Mouse (Mus musculus): ENCODE results near the gene Gpt2. TPM values are rescaled to one million over a fixed set of nuclear protein-coding genes. Genes with fewer than 3 reads are reported as not detected.

Gene Gpt2
- polyA plus RNA-seq, 1 experiment from 2014 or later = 4.7 TPM

DNA sequence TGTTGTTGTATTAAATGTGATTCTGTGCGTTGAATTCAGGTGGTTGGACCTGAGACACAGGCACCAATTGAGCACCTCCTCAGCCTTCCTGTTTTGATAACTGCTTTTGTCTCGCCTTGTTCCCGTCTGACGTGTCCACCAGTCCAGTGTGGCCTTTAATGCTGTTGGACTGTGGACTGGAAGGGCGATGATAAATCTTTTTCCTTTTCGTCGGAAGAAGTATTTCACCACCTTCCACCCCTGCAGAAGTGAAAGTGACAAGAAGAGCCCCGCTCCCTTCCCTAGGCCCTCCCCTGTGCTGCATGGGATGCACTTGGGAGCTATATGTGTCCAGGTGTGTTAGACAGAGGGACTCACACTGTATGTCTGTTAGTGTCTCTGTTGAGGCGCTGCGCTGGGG lies 8.1 kb downstream of the Gpt2 start:
- H3K79me2 ChIP-seq (ENCODE audit: inconsistent target) = no peaks in the 10 kb centered on the region
- H3K36me3 ChIP-seq (ENCODE audit: inconsistent target) = no peaks in the 10 kb centered on the region
- H3K27ac ChIP-seq = no peak overlapping the region
- no peak overlapping the region for H3K4me3 ChIP-seq (ENCODE audit: inconsistent target)
- WGBS (ENCODE audit: missing documents) = 69% methylated on average over 10 of the region's 10 CpGs

DNA sequence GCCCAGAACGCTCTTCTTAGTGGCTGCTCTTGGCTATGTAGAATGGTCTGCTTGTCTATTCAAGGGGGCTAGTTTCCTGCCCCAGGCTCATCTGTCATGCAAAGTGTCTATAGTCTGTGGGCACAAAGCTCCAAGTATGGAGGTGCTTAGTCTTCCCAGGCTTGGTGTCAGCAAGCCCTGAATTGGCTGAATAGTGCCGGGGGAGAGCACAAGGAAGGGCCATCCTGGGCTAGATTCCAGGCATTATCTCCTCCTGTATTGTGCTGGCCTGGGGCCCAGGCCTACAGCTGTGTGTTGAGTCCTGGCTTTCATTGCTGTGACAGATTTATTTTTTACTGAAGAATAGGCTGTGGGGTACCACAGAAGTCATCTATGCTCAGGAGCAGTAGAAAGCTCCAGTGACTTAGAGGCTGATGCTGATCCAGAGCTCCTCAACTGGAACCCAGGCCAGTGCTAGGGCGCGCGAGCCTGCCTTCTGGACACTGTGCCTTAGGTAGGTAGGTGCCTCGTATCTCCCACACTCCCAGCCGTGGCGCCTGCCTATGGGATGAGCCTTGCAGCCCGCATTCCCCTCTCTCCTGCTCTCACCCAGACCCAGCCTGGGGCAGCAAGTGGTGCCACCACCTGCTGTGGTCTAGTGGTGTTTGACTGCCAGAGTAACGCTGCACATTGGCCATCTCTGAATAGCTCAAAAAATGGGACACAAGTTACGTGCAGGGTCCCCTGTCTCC lies 8.7 kb downstream of the Gpt2 start:
- Histone ChIP-seq H3K4me3 (ENCODE audit: inconsistent target) (no peak overlapping the region), H3K36me3 (ENCODE audit: inconsistent target) (no peaks in the 10 kb centered on the region), H3K27ac (no peak overlapping the region), H3K79me2 (ENCODE audit: inconsistent target) (no peaks in the 10 kb centered on the region)
- 97% methylated on average over 11 of the region's 11 CpGs for WGBS (ENCODE audit: missing documents)

DNA sequence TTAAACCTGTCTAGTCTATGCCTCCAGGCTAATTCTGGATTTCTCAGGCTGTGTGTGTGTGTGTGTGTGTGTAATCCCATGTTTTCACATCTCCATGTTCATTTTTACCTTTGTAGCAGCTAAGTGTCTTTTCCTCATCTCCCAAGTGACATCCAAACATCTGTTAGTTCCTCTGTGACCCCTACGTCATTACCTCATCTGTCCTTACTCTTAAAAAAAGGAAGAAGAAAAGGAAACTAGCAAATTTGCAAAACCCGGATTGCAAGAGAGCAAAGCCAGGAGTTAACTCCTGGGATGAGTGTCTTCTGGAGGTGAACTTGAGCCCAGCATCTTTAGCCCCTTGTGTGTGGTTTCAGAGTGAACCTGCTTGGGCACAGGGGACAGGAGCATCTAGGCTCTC lies 10.0 kb downstream of the Gpt2 start:
- Histone ChIP-seq H3K36me3 (ENCODE audit: inconsistent target) (no peaks in the 10 kb centered on the region), H3K27ac (0 out of 2 replicates have a peak overlapping the region, but pooled peaks have one; percentile 24), H3K79me2 (ENCODE audit: inconsistent target) (no peaks in the 10 kb centered on the region), H3K4me3 (ENCODE audit: inconsistent target) (no peak overlapping the region)
- WGBS (ENCODE audit: missing documents) = 11% methylated on average over 2 of the region's 2 CpGs

DNA sequence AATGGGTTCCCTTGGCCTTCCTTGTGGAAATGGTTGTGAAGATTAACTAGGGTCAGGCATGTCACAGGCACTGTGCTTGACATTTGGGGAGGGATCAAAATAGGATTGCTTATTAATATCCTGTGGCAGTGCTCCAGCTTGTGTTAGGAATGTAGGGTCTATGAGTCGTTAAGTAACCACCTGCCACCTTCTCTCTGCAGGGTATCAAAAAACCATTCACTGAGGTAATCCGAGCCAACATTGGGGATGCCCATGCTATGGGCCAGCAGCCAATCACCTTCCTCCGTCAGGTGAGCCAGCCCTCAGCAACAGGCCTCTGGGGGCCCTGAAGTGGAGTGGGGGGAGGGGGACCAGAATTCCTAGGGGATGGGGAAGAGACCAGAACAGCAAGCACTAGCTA lies 10.7 kb downstream of the Gpt2 start:
- 96% methylated on average over 3 of the region's 3 CpGs for WGBS (ENCODE audit: missing documents)
- Histone ChIP-seq H3K79me2 (ENCODE audit: inconsistent target) (no peaks in the 10 kb centered on the region), H3K36me3 (ENCODE audit: inconsistent target) (no peaks in the 10 kb centered on the region), H3K27ac (no peak overlapping the region), H3K4me3 (ENCODE audit: inconsistent target) (no peak overlapping the region)

DNA sequence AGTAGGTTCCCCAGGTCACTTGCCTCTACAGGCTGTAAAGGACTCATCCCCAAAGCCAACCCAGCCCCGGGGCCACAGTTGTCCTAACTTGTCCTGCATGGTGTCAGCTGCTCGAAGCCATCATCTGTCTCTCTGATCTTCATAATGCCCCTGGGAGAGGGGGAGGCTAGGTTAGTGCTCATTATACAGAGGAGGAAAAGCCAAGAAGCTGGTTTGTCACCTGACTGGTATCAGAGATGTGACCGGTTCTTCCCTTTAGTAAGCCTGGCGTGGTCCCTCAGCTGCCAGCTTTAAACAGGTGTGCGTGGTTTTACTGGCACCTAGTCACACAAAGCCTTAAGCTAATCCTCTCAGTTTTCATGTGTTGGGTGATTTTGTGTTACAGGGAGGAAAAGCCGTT lies 12.3 kb downstream of the Gpt2 start:
- Histone ChIP-seq H3K27ac (no peak overlapping the region), H3K79me2 (ENCODE audit: inconsistent target) (no peaks in the 10 kb centered on the region), H3K4me3 (ENCODE audit: inconsistent target) (no peak overlapping the region), H3K36me3 (ENCODE audit: inconsistent target) (no peaks in the 10 kb centered on the region)
- WGBS (ENCODE audit: missing documents) = 95% methylated on average over 6 of the region's 6 CpGs

DNA sequence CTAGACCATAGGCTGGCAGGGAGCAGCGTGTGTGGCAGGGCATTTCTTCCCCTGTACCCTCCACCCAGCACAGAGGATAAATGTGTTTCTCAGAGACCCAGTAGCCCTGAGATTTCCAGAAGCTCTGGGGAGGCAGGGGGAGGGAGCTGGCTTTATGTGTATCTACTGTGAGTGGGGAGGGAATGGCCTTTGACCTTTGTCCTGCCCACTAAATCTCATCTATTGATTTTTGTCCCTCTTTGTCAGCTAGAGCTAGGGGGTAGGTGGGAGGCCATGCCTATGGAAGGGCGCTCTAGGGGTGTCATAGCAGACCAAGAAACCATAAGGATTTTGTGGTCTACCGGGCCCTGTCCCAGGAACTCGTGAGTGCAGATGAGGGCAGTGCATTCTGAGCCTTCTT lies 14.2 kb downstream of the Gpt2 start:
- Histone ChIP-seq H3K36me3 (ENCODE audit: inconsistent target) (no peaks in the 10 kb centered on the region), H3K4me3 (ENCODE audit: inconsistent target) (no peak overlapping the region), H3K27ac (no peak overlapping the region), H3K79me2 (ENCODE audit: inconsistent target) (no peaks in the 10 kb centered on the region)
- WGBS (ENCODE audit: missing documents) = 94% methylated on average over 4 of the region's 4 CpGs

DNA sequence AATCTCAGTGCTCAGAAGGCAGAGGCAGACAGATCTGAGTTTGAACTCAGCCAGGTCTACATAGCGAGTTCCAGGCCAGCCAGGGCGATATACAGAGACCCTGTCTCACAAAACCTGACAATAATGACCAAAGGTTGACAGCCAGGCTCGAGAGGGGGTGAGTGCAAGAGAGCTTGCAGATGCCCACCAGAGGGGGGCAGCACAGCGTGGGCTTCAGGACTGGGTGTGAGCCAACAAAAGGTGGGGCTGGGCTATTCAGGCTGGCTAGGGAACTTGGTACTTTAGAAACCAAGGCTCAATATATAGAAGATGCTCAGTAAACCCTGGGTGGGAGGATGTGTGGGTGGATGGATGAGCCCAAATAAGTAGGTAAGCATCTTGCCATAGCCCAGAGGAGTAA lies 16.3 kb downstream of the Gpt2 start:
- H3K36me3 ChIP-seq (ENCODE audit: inconsistent target) = no peaks in the 10 kb centered on the region
- no peak overlapping the region for H3K27ac ChIP-seq
- 88% methylated on average over 4 of the region's 4 CpGs for WGBS (ENCODE audit: missing documents)

DNA sequence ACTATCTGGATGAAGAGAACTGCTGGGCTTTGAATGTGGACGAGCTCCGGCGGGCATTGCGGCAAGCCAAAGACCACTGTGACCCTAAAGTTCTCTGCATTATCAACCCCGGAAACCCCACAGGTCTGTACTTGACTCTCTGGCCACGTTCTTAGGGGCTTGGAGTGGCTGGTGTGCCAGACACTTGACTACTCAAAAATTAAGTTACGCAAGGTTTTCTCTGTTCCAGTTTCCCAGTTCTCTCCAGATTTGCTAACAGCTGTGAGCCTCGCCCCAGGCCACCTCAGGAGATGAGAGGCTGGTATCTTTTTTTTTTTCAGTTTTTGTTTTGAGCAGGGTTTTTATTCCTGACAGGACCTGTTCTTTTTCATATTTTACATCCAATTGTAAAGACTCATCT lies 19.9 kb downstream of the Gpt2 start:
- 89% methylated on average over 8 of the region's 8 CpGs for WGBS (ENCODE audit: missing documents)
- Histone ChIP-seq H3K36me3 (ENCODE audit: inconsistent target) (no peaks in the 10 kb centered on the region), H3K4me3 (ENCODE audit: inconsistent target) (no peak overlapping the region), H3K79me2 (ENCODE audit: inconsistent target) (no peaks in the 10 kb centered on the region), H3K27ac (no peak overlapping the region)

More for the DNA sequence above, 16.3 kb downstream of the Gpt2 start:
- Histone ChIP-seq H3K4me3 (ENCODE audit: inconsistent target) (no peak overlapping the region), H3K79me2 (ENCODE audit: inconsistent target) (no peaks in the 10 kb centered on the region)

DNA sequence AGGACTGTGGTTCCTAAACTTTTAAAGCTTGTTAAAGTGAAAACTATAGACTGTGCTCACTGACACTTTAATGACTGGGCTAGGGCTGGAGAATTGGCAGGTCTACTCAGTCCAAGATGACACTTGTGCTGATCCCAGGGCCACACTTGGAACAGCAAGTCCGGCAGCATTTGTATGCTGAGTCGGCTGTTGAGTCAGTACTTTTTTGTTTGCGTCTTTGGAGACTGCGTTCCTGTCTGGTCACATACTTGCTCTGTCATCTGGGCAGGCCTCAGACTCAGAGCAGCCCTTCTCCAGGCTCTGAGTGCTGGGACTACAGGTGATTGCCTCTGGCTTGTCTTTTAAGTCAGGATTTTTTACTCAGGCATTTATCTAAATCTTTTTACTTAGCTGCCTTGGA lies 20.9 kb downstream of the Gpt2 start:
- peak overlapping the region; percentile 27 for H3K27ac ChIP-seq
- 67% methylated on average over 4 of the region's 4 CpGs for WGBS (ENCODE audit: missing documents)
- no peak overlapping the region for H3K4me3 ChIP-seq (ENCODE audit: inconsistent target)
- H3K36me3 ChIP-seq (ENCODE audit: inconsistent target) = no peaks in the 10 kb centered on the region
- no peaks in the 10 kb centered on the region for H3K79me2 ChIP-seq (ENCODE audit: inconsistent target)

DNA sequence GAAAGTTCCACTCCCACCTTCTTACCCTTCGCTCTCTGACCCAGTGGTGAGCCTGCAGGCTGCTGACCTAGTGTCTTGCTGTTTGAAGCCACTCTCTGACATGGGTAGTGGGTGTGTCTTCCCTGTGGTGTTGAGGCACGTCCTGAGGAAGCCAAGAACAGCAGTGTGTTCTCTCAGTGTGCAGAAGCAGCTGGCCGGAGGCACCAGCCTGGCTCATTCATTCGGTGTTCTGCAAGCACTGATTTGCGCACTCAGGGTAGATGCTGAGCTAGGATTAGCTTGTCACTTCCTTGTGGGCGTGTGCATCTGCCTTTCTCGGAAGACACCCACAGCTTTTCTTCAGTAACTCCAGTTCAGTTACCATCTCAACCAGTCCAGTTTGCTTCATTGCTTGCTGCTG lies 23.0 kb downstream of the Gpt2 start:
- H3K4me3 ChIP-seq (ENCODE audit: inconsistent target) = no peak overlapping the region
- H3K36me3 ChIP-seq (ENCODE audit: inconsistent target) = no peaks in the 10 kb centered on the region
- 0 out of 2 replicates have a peak overlapping the region, but pooled peaks have one; percentile 1 for H3K27ac ChIP-seq
- 46% methylated on average over 7 of the region's 7 CpGs for WGBS (ENCODE audit: missing documents)
- no peaks in the 10 kb centered on the region for H3K79me2 ChIP-seq (ENCODE audit: inconsistent target)

DNA sequence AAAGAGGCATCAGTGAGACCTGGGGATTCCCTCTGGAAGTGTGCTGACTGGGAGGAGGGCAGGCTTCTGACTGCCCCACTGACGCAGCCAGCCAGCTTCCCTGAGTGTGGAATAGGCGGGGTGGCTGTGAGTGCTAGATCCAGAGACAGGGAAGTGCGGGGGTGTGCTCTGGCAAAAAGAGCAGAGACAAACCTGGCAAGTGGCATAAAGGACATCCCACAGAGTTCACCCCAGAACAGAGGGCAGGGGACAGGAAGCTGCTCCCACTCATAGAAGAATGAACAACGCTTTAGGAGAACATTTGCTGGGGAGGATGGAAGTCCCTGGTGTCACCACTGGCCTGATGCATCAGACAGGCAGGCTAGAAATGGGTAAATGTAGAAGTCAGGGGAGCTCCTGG lies 25.0 kb downstream of the Gpt2 start:
- WGBS (ENCODE audit: missing documents) = 94% methylated on average over 4 of the region's 4 CpGs
- Histone ChIP-seq H3K79me2 (ENCODE audit: inconsistent target) (no peaks in the 10 kb centered on the region), H3K4me3 (ENCODE audit: inconsistent target) (no peak overlapping the region), H3K36me3 (ENCODE audit: inconsistent target) (no peaks in the 10 kb centered on the region), H3K27ac (no peak overlapping the region)

DNA sequence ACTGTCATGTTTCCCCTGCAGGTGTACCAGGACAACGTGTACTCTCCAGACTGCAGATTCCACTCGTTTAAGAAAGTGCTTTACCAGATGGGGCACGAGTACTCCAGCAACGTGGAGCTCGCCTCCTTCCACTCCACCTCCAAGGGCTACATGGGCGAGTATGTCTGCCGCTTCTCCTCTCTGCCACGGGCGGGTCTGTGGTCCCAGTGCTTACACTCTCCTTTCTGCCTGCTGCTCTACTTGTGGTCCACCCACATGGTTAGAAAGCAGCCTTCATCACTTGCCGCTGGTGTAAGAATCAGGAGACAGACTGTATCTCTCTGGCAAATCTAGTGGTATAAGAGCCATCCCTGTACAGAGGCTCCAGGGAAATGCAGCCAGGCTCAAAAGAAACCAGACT lies 25.6 kb downstream of the Gpt2 start:
- H3K36me3 ChIP-seq (ENCODE audit: inconsistent target) = no peaks in the 10 kb centered on the region
- no peak overlapping the region for H3K4me3 ChIP-seq (ENCODE audit: inconsistent target)
- 97% methylated on average over 10 of the region's 10 CpGs for WGBS (ENCODE audit: missing documents)
- H3K27ac ChIP-seq = no peak overlapping the region
- no peaks in the 10 kb centered on the region for H3K79me2 ChIP-seq (ENCODE audit: inconsistent target)

DNA sequence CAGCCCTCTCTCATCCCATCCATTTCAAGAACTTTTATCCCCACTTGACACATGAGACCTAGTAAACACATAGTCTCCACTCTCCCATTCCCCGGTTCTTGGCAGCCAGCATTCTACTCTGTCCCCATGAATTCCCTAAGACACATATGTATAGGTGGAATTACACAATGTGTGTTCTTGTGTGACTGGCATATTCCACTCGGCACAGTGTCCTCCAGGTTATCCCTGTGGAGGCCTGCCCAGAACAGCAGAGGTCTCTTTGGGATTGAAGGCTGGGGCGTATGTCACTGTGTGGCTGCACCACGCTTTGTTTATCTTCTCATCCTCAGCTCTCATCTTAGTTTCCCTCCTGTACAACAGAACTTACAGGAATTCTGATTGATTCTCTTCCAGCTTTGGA lies 28.2 kb downstream of the Gpt2 start:
- no peaks in the 10 kb centered on the region for H3K79me2 ChIP-seq (ENCODE audit: inconsistent target)
- WGBS (ENCODE audit: missing documents) = 90% methylated on average over 4 of the region's 4 CpGs
- H3K36me3 ChIP-seq (ENCODE audit: inconsistent target) = no peaks in the 10 kb centered on the region
- no peak overlapping the region for H3K27ac ChIP-seq
- H3K4me3 ChIP-seq (ENCODE audit: inconsistent target) = no peak overlapping the region

DNA sequence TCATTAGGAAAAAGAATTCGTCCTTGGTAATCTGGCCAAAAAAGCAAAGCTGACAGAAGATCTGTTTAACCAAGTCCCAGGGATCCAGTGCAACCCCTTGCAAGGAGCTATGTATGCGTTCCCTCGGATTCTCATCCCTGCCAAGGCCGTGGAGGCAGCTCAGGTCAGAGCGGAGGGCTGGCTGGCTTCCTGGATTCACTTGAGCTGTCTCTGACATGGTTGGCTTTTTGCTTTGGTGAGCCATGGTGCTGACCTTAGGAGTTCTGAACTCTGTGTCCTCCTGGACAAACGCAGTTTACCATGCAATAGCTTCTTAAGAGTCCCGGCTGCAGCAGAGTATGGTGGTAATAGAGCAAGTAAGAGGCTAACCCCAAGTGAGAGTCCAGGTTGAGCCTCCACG lies 29.0 kb downstream of the Gpt2 start:
- Histone ChIP-seq H3K79me2 (ENCODE audit: inconsistent target) (no peaks in the 10 kb centered on the region), H3K27ac (no peak overlapping the region), H3K4me3 (ENCODE audit: inconsistent target) (no peak overlapping the region), H3K36me3 (ENCODE audit: inconsistent target) (no peaks in the 10 kb centered on the region)
- 93% methylated on average over 8 of the region's 8 CpGs for WGBS (ENCODE audit: missing documents)

DNA sequence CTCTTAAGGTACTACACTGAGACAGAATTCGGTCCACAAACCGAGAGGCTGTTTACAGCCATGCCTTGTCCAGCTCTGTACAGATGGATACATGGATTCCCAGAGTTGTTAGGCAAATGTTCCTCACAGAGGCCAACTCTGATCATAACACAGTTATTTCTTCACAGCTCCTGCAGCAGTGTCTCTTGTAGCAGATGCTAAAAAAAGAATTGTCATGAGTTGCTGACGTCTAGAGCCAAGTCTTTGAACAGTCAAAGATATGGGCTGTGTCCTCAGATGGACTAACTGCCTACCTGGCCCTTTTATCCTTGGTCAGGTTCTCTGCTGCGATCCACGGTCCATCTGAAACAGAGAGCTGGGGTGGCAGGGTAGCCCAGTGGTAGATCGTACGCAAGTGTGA lies 31.7 kb downstream of the Gpt2 start:
- no peak overlapping the region for H3K27ac ChIP-seq
- no peaks in the 10 kb centered on the region for H3K36me3 ChIP-seq (ENCODE audit: inconsistent target)
- WGBS (ENCODE audit: missing documents) = 100% methylated on average over 7 of the region's 7 CpGs
- no peak overlapping the region for H3K4me3 ChIP-seq (ENCODE audit: inconsistent target)
- H3K79me2 ChIP-seq (ENCODE audit: inconsistent target) = no peaks in the 10 kb centered on the region

DNA sequence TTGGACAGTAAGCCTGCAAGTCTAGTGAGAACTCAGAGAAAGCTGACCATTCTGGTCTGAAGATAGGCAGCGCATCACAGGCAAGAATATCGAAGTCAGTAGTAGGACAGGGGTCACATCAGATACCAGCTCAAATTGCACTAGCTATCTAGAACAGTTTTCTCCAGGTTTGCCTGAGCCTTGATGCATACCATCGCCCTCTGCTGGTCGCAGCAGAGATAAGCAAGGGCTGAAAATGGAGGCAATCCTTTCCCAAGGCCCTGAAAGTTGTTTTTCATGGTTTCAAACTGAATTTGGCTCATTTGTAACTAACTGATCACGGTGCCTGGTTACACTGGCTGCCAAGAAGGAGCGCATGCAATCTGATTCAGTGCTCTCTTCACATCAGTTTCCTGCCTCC lies 33.7 kb downstream of the Gpt2 start:
- no peaks in the 10 kb centered on the region for H3K79me2 ChIP-seq (ENCODE audit: inconsistent target)
- H3K36me3 ChIP-seq (ENCODE audit: inconsistent target) = no peaks in the 10 kb centered on the region

More for the DNA sequence above, 33.7 kb downstream of the Gpt2 start:
- Histone ChIP-seq H3K27ac (no peak overlapping the region), H3K4me3 (ENCODE audit: inconsistent target) (no peak overlapping the region)
- WGBS (ENCODE audit: missing documents) = 40% methylated on average over 6 of the region's 6 CpGs
